Mouse (Mus musculus) heart, embryonic 11.5 days (tissue): Measurements from ENCODE around the gene Lipo4. TPM values are rescaled to one million over a fixed set of nuclear protein-coding genes. Genes with fewer than 3 reads are reported as not detected.
"Not testable (repeated sequence)": the region's sequence is repeated elsewhere in the genome, so short reads cannot be mapped to it uniquely, and the experiment has no call there.

ENCODE experiments used
- ATAC-seq: fragments of 200-750 bp; cut with Nextera tagmentation; replicated peaks from 2 replicates; pipeline ENCODE4 v1.8.0; 2017; ENCODE audit warnings: moderate library complexity; ENCODE audit not compliant: insufficient number of reproducible peaks, low FRiP score, low TSS enrichment
- H3K27ac ChIP-seq: fragments of 300-500 bp; sonication (generic); 2 replicates; pipeline ENCODE4 v1.5.1; 2014; ENCODE audit warnings: mild to moderate bottlenecking, low read depth, low read length
- H3K27me3 ChIP-seq: fragments of 300-500 bp; sonication (generic); 2 replicates; pipeline ENCODE4 v1.6.1; 2014; ENCODE audit warnings: mild to moderate bottlenecking, low read length, mixed read lengths; ENCODE audit not compliant: control insufficient read depth, insufficient read depth
- H3K36me3 ChIP-seq: fragments of 300-500 bp; sonication (generic); 2 replicates; pipeline ENCODE4 v1.6.1; 2014; ENCODE audit warnings: mild to moderate bottlenecking, low read length, moderate library complexity, mixed read lengths; ENCODE audit not compliant: control insufficient read depth, insufficient read depth
- H3K4me1 ChIP-seq: fragments of 300-500 bp; sonication (generic); 2 replicates; pipeline ENCODE4 v1.6.1; 2014; ENCODE audit warnings: low read length; ENCODE audit not compliant: control insufficient read depth, insufficient read depth
- H3K4me2 ChIP-seq: fragments of 300-500 bp; sonication (generic); 2 replicates; pipeline ENCODE4 v1.6.1; 2014; ENCODE audit warnings: mild to moderate bottlenecking, moderate library complexity
- H3K4me3 ChIP-seq: fragments of 300-500 bp; sonication (generic); 2 replicates; pipeline ENCODE4 v1.5.1; 2014; ENCODE audit warnings: low read depth, low read length
- H3K9ac ChIP-seq: fragments of 300-500 bp; sonication (generic); 2 replicates; pipeline ENCODE4 v1.6.1; 2014; ENCODE audit warnings: mild to moderate bottlenecking, low read depth, low read length, moderate library complexity
- H3K9me3 ChIP-seq: fragments of 300-500 bp; sonication (generic); replicated peaks from 2 replicates; pipeline ENCODE4 v1.6.1; 2016; ENCODE audit warnings: low read length; ENCODE audit not compliant: control insufficient read depth
- WGBS: fragments of 180-500 bp; shearing (Covaris S2); extraction: QIAGEN DNeasy Blood & Tissue Kit; methylation state at CpG from one replicate; pipeline ENCODE4 v1.1.7; 2014; ENCODE audit not compliant: insufficient replicate concordance; 5-methylcytosine and 5-hydroxymethylcytosine counted together
- polyA plus RNA-seq: library from polyadenylated mRNA; unstranded; fragments of >200 nt; fragmentation: Nextera tagmentation; extraction: Ambion mirVana; gene quantifications from 2 replicates; pipeline ENCODE4 v1.2.1, GENCODE M21; 2014

Lipo4 gene
- polyA plus RNA-seq = not detected in 2 replicates

DNA sequence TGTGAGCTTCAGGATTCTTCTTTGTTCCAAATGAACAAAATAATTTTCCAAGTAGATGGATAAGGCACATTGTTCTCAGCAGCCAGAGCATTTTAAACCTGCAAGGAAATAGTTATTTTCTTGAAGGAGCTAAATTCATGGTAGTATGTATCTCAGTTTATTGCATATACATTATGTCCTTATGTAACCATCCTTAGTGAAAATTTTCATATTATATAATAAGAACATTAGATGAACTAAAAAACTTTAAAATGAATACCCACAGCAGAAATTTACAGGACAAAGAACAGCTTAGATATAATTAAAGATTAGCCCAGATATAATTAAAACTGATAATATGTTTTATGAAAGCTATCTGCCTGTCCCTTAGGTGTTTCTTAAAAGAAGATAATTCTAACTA is at the start of gene Lipo4:
Gene Lipo4 (minus strand): TSS at position 101 of the 400 bp plus-strand sequence.
- H3K4me2 ChIP-seq = no peak within 1 kb of the TSS
- H3K9ac ChIP-seq = no peak within 1 kb of the TSS
- no peaks in the 10 kb centered on the region for H3K9me3 ChIP-seq
- H3K4me3 ChIP-seq = no peak within 1 kb of the TSS
- no peaks in the 10 kb centered on the region for H3K36me3 ChIP-seq
- H3K27me3 ChIP-seq = no peaks in the 10 kb centered on the region
- H3K27ac ChIP-seq = no peak within 1 kb of the TSS
- no peaks in the 10 kb centered on the region for H3K4me1 ChIP-seq
- no peak for ATAC-seq

DNA sequence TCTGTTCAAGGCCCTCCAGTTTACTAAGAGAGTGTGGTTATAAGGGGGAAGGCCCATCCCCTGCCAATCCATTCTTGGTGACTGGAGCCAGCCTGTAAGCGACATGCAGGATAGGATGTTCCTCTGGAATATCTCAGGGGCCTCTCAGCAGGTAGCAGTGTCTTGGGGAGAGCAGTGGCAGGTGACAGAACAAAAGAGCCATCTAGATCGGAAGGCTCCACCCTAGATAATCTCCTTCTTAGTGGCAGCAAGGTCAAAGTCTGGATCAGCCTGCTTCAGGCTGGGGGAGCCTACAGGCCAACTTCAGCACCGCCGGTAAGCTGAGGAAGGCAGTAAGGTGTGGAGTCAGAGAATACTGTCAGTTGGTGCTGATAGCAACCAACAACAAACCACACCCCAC is 61.2 kb downstream of the Lipo4 start:
- 43% methylated on average over 4 of the region's 4 CpGs for WGBS
- not testable (repeated sequence) for H3K9ac ChIP-seq, H3K9me3 ChIP-seq, H3K4me3 ChIP-seq, H3K4me2 ChIP-seq, H3K36me3 ChIP-seq, H3K27me3 ChIP-seq, H3K27ac ChIP-seq, ATAC-seq, H3K4me1 ChIP-seq

DNA sequence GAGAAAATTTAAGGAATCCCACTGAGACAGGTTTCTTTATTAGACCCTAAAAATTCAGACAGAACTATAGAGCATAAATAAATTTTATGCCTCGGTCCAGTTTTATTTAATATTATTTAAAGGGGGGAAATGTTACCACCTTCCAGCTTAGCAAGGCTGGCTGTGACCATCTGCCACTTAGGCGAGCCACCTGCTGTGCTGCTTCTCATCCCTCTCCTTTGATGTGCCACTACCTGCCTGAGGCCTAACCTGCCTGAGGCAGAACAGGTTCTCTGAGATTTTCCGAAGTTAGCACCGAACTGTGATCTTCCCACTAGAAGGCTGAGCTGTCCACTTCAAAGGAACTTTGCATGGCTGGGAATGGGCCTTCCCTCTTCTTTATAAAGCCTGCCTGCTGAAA is 63.9 kb downstream of the Lipo4 start:
- Histone ChIP-seq H3K4me3 (no peak overlapping the region), H3K4me1 (no peaks in the 10 kb centered on the region), H3K27ac (no peak overlapping the region), H3K9me3 (0 out of 2 replicates have a peak, but pooled peaks cover 2% of the 10 kb centered on the region), H3K36me3 (no peaks in the 10 kb centered on the region), H3K4me2 (no peak overlapping the region), H3K9ac (no peak overlapping the region), H3K27me3 (no peaks in the 10 kb centered on the region)
- WGBS = 69% methylated on average over 4 of the region's 4 CpGs
- ATAC-seq = no peak

Other genes starting within 250 kb of the Lipo4 start
- 8.9 and 10.2 TPM in 2 replicates for gene Rnls, start 125.5 kb downstream of the Lipo4 start, polyA plus RNA-seq
- not detected in 2 replicates for gene Gm8978, start 107.5 kb upstream of the Lipo4 start, polyA plus RNA-seq
- gene Lipo2, start 233.6 kb upstream of the Lipo4 start, polyA plus RNA-seq = 0.62 and 0.66 TPM in 2 replicates
- 12.7 and 16.2 TPM in 2 replicates for gene Lipo3, start 244.2 kb upstream of the Lipo4 start, polyA plus RNA-seq